Mouse (Mus musculus) cerebellum, adult 2 months (tissue): Measurements from ENCODE around the gene Sox15.

Source experiments
- CTCF ChIP-seq: fragments of 200-500 bp; IDR thresholded peaks from 2 replicates; pipeline ENCODE4 v1.5.1; 2011; ENCODE audit warnings: low read depth, mild to moderate bottlenecking, control low read depth, low read length, moderate library complexity, borderline replicate concordance; ENCODE audit not compliant: insufficient read depth
- POLR2A ChIP-seq: fragments of 200-500 bp; IDR thresholded peaks from 2 replicates; pipeline ENCODE4 v1.6.1; 2011; ENCODE audit warnings: low read length, control low read depth, borderline replicate concordance; ENCODE audit not compliant: insufficient read depth

DNA sequence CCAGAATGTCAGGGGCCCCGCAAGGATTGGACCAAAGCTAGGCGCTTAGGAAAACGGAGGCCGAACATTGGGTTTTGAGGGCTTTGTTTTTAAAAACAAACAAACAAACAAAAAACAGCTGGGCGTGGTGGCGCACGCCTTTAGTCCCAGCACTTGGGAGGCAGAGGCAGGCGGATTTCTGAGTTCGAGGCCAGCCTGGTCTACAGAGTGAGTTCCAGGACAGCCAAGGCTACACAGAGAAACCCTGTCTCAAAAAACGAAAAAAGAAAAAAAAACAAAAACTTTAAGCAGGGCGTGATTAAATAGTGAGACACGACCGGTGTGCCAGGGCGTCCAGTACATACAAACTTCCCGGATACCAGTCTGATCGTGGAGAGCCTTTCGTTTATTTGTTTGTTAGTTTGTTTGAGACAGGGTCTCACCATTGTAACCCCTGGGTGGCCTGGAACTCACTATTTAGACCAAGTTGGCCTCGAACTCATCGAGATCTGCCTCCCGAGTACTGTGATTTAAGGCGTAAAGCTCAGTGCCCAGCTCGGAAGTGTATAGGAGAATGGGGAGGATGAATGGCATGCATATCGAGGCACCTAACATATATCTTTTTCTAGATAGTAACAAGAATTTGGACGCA lies 27.2 kb downstream of the Sox15 start:
- no peak for TF ChIP-seq CTCF
- TF ChIP-seq POLR2A: no peak
